Mouse (Mus musculus) splenic B cell, adult 2 months (primary cell): ENCODE data around the gene Gm13271.
A peak's percentile ranks its signal among the peaks of the same experiment; 100 is the strongest.
"Not testable (repeated sequence)": the region's sequence is repeated elsewhere in the genome, so short reads cannot be mapped to it uniquely, and the experiment has no call there.

Experiments
- DNase-seq: peaks from one replicate; pipeline ENCODE4 v3.0.0-alpha.2; 2011; ENCODE audit warnings: low read depth, low spot score
- H3K27me3 ChIP-seq: 2 replicates; pipeline ENCODE4 v1.6.1; 2012; ENCODE audit warnings: mild to moderate bottlenecking, low read length, moderate library complexity, mixed read lengths; ENCODE audit not compliant: control insufficient read depth, poor library complexity, insufficient read depth, severe bottlenecking
- H3K36me3 ChIP-seq: 2 replicates; pipeline ENCODE4 v1.6.1; 2012; ENCODE audit warnings: mild to moderate bottlenecking, low read length, moderate library complexity, mixed read lengths; ENCODE audit not compliant: control insufficient read depth, poor library complexity, insufficient read depth, severe bottlenecking

The Gm13271 gene

GRCm38 (mm10) chr4:88754818-88755340 is at the start of gene Gm13271:
Gene Gm13271, plus strand, starts transcription at chr4:88754868.
- DNase-seq, H3K36me3 ChIP-seq, H3K27me3 ChIP-seq: not testable (repeated sequence)

GRCm38 (mm10) chr4:88705924-88706323 is 48.7 kb upstream of the Gm13271 start:
- H3K27me3 ChIP-seq: no peaks in the 10 kb centered on the region; the same call in 1 of the 2 replicates
- peak; percentile 80 for DNase-seq

GRCm38 (mm10) chr4:88707128-88707826 is 47.4 kb upstream of the Gm13271 start:
- DNase-seq: no peak
- no peaks in the 10 kb centered on the region for H3K36me3 ChIP-seq
- no peaks in the 10 kb centered on the region; the same call in 1 of the 2 replicates for H3K27me3 ChIP-seq

More at GRCm38 (mm10) chr4:88705924-88706323, 48.7 kb upstream of the Gm13271 start:
- no peaks in the 10 kb centered on the region for H3K36me3 ChIP-seq

- Histone ChIP-seq H3K27me3 (no peaks in the 10 kb centered on the region; the same call in 1 of the 2 replicates), H3K36me3 (no peaks in the 10 kb centered on the region)
- no peak for DNase-seq
These were observed 40.4 kb upstream of the Gm13271 start for GRCm38 (mm10) chr4:88714281-88714680.

- DNase-seq: no peak
These were observed 39.6 kb upstream of the Gm13271 start for GRCm38 (mm10) chr4:88715059-88715458.

GRCm38 (mm10) chr4:88718715-88719114 is 36.0 kb upstream of the Gm13271 start:
- Histone ChIP-seq H3K36me3 (no peaks in the 10 kb centered on the region), H3K27me3 (no peaks in the 10 kb centered on the region)
- DNase-seq: no peak

More at GRCm38 (mm10) chr4:88715059-88715458, 39.6 kb upstream of the Gm13271 start:
- no peaks in the 10 kb centered on the region for H3K27me3 ChIP-seq
- no peaks in the 10 kb centered on the region for H3K36me3 ChIP-seq

- DNase-seq: peak; percentile 84
- H3K36me3 ChIP-seq: no peaks in the 10 kb centered on the region
- no peaks in the 10 kb centered on the region for H3K27me3 ChIP-seq
These were observed 32.6 kb upstream of the Gm13271 start, which contains the start of the genes Gm26566 and Klhl9 for GRCm38 (mm10) chr4:88721791-88722721. Gene Gm26566, plus strand, starts transcription at chr4:88721805. Gene Klhl9, minus strand, starts transcription at chr4:88722465.

- Histone ChIP-seq H3K27me3 (no peaks in the 10 kb centered on the region), H3K36me3 (no peaks in the 10 kb centered on the region)
- no peak for DNase-seq
These were observed 31.1 kb upstream of the Gm13271 start for GRCm38 (mm10) chr4:88723497-88724090.

GRCm38 (mm10) chr4:88726727-88727126 is 27.9 kb upstream of the Gm13271 start:
- Histone ChIP-seq H3K27me3 (no peaks in the 10 kb centered on the region), H3K36me3 (no peaks in the 10 kb centered on the region)
- DNase-seq: peak; percentile 48

GRCm38 (mm10) chr4:88727324-88727723 is 27.3 kb upstream of the Gm13271 start:
- Histone ChIP-seq H3K27me3 (no peaks in the 10 kb centered on the region), H3K36me3 (no peaks in the 10 kb centered on the region)
- peak; percentile 71 for DNase-seq

- H3K36me3 ChIP-seq: no peaks in the 10 kb centered on the region
- no peaks in the 10 kb centered on the region; the same call in 1 of the 2 replicates for H3K27me3 ChIP-seq
- DNase-seq: peak; percentile 85
These were observed 16.2 kb upstream of the Gm13271 start for GRCm38 (mm10) chr4:88738480-88738879.

GRCm38 (mm10) chr4:88739036-88739435 is 15.6 kb upstream of the Gm13271 start:
- no peak for DNase-seq

GRCm38 (mm10) chr4:88741426-88741825 is 13.2 kb upstream of the Gm13271 start:
- Histone ChIP-seq H3K36me3 (no peaks in the 10 kb centered on the region), H3K27me3 (no peaks in the 10 kb centered on the region; the same call in 1 of the 2 replicates)
- no peak for DNase-seq

More at GRCm38 (mm10) chr4:88739036-88739435, 15.6 kb upstream of the Gm13271 start:
- Histone ChIP-seq H3K27me3 (no peaks in the 10 kb centered on the region; the same call in 1 of the 2 replicates), H3K36me3 (no peaks in the 10 kb centered on the region)

GRCm38 (mm10) chr4:88742771-88743371 is 11.8 kb upstream of the Gm13271 start:
- DNase-seq: no peak
- Histone ChIP-seq H3K27me3 (no peaks in the 10 kb centered on the region; the same call in 1 of the 2 replicates), H3K36me3 (no peaks in the 10 kb centered on the region)
